Mouse (Mus musculus): Measurements from ENCODE around the gene Bcl2l1.

Bcl2l1 gene

GRCm38 (mm10) chr2:152772231-152772630 is 59.3 kb downstream of the Bcl2l1 start:
- DNase-seq (ENCODE audit: low spot score): no peak

DNA sequence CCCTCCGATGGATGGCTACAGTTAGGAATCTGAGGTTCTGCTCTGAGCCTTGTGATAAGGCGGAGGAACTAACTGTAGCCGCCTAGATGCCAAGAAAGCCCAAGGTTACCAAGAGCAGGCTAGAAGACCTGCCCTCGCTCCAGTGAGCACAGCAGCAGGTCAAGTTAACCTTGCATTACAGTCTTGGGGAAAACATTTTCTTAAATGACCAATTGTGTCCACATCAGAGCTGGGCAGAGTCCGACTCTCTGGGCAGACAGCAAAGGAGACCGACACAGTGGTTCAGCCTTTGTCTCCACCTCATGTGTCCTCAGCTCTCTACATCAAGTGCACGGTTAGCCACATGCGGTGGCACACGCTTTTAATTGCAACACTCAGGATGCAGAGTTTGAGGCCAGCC is 60.0 kb downstream of the Bcl2l1 start:
- DNase-seq (ENCODE audit: low spot score): no peak

- no peak for DNase-seq (ENCODE audit: low spot score)
Observed at GRCm38 (mm10) chr2:152769677-152770076, 61.9 kb downstream of the Bcl2l1 start.

GRCm38 (mm10) chr2:152767618-152768271 is 63.8 kb downstream of the Bcl2l1 start:
- DNase-seq (ENCODE audit: low spot score): peak; percentile 81

DNA sequence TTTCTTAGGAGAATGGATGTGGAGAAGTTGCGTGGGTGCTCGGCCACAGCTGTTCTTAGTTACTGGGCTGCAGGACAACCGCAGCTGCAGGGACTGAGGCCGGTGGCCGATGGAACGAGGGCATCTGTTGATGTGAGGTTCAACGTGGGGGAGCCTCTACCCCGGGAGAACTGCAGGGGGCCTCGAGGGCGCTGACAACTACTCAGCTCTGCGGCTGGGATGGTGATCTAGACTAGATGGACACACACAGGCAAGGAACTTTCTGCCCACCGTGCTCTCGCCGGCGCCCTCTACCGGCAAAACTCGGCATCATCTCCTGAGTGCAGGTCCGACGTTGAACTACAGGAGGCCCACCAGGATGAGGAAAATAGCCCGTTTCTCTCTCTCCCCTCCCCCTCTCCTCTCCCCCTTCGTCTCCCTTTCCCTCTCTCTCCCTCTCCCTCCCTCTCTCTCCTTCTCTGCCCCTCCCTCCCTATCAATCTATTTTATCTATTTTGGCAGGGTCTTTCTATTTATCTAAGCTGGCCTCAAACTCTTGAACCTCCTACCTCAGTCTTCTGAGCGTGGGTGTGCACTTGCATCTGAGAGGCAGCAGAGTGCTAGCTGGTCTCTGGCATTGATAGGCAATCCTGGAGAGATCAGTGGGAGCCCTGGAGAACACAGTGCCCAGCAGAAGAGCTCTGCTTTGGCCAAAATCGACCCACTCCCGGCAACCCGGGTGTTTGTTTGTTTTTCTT is 65.0 kb downstream of the Bcl2l1 start:
- peak; percentile 92 for DNase-seq (ENCODE audit: low spot score)

DNA sequence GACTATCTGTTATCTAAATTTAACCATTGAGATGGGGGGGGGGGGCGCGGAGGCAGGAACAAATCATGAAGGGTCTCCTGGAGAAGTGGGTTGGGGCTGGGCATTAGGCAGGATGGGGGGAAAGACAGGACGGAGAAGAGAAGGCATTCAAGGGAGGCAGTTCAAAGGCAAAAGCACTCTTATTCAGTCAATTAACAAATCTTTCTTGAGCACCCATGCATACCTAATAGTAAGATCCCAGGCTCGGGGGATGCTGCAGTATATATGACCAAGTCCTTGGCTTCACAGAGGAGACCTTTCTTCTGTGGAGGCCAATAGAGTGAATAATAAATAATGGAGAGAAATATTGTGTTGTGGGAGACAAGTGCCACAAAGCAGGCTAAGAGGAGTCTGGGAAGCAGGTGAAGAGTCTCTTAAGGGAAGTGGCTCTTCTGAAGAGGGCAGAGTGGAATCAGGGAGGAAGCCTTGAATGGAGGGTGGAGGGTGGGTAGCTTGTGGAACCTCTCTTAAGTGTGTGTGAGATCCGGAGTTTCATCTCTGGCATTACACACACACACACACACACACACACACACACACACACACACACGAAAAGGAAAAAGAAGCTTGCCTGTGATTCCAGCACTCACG is 66.4 kb downstream of the Bcl2l1 start:
- DNase-seq (ENCODE audit: low spot score): no peak

DNA sequence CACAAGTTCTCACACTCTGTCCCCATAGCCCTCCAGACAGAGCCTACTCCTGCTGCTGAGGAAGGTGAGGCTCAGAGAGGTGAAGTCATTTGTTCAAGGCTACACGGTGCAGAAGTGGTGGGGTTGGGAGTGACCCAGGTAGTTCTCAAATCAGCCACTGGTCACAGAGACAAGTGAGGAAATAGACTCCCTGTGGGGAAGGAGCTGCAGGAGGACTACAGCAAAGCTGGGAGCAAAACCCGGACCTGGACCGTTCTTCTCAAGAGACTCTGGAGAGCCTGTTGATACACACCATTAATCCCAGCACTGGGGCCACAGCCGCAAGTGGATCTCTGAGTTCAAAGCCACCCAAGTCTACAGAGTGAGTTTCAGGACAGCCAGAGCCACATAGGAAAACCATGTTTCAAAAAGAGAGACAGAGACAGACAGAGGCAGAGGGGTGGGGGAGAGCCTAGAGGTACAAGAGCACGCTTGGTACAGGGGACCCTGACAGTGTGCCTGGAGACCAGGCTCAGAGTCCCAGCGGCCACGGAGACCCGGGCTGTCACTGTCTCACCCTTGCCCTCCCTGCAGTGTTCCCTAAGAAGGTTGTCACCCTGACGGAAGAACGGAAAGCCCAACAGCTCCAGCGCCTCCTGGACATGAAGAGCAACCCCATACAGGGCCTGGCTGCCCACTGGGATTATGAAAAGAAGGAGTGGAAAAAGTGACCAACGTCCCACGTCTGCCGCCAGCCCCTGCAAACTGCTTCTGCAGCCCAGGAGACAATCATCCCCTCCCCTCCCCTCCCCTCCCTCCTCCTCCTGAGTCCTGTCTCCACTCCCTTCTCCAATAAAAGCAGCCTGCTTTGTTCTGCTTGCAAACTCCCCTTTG is 67.1 kb downstream of the Bcl2l1 start:
- DNase-seq (ENCODE audit: low spot score): peak; percentile 44

DNA sequence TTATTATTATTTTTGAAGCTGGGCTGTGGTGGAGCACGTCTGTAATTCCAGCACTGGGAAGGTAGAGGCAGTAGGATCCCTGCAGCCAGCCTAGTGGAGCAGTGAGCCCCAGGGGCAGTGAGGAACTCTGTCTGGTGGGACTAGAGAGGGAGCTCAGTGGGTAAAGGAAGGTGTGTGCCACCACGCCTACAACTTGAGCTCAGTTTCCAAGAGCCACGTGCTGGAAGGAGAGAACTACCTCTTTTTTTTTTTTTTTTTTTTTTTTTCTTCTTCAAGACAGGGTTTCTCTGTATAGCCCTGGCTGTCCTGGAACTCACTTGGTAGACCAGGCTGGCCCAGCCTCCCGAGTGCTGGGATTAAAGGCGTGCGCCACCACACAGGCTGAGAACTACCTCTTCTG is 68.2 kb downstream of the Bcl2l1 start:
- DNase-seq (ENCODE audit: low spot score): no peak

GRCm38 (mm10) chr2:152758351-152758750 is 73.2 kb downstream of the Bcl2l1 start:
- no peak for DNase-seq (ENCODE audit: low spot score)

- no peak for DNase-seq (ENCODE audit: low spot score)
Observed at GRCm38 (mm10) chr2:152757478-152757877, 74.0 kb downstream of the Bcl2l1 start.

DNA sequence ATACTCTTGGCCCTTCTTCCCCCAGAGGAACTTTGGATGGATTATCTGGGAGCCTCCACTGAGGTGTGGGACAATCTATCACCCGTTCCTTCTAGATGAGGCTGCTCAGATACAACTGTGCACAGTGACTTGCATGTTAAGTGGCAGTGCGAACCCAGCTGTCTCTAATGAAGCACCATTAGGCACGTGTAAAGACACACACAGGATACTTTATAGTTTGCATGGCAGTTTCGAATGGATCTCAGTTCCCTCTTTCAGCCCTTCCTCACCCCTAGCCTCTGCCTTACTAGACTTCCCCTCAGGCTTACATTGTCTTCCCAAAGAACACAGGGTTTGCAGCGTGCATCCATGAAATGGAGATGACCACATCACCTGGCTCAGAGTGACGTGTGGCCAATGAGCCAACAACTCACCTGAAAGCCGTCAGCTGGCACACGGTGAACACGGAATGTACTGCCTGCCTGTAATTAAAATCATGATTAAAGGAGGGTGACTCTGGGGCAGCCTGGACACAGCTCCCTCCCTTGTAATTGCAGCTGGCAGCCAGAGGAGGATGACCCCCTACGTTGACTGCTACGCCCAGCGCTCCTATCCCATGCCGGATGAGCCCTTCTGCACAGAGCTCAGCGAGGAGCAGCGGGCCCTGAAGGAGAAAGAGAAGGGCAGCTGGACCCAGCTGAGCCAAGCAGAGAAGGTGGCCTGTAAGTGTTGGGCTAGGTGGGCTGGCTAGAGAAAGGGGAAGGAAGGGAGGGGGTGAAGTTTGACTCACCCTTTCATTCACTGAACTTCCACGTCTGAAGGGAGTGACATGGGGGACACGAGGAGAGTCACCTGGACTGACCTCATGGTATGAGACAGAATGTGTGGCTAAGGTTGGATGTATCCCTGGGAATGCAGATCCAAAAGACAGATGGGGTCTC is 74.8 kb downstream of the Bcl2l1 start:
- DNase-seq (ENCODE audit: low spot score): no peak

GRCm38 (mm10) chr2:152753944-152754711 is 77.4 kb downstream of the Bcl2l1 start, which contains the start of gene Cox4i2:
Cox4i2 (plus strand) TSS chr2:152754173.
- no peak for DNase-seq (ENCODE audit: low spot score)

- peak; percentile 87 for DNase-seq (ENCODE audit: low spot score)
Observed at GRCm38 (mm10) chr2:152742435-152742834, 89.1 kb downstream of the Bcl2l1 start.

GRCm38 (mm10) chr2:152741153-152742041 is 90.1 kb downstream of the Bcl2l1 start:
- no peak for DNase-seq (ENCODE audit: low spot score)

DNA sequence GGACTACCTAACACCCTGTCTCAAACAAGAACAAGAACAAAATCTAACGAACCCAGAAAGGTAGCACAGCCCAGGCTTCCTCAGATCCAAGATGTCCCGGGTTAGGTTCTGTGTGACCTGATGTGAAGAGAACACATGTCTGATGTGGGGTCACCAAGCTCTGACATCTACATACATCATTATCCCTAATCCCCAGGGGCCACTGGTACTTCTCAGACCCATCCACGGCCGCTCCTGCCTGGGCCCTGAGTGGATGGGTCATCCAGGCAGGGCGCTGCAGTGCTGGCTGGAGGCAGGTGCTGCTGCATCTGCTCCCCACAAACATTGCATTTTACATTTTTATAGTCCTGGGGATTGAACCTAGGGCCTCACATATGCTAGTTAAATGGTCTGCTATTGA is 91.0 kb downstream of the Bcl2l1 start:
- no peak for DNase-seq (ENCODE audit: low spot score)

GRCm38 (mm10) chr2:152739842-152740260 is 91.7 kb downstream of the Bcl2l1 start:
- DNase-seq (ENCODE audit: low spot score): no peak

- peak; percentile 85 for DNase-seq (ENCODE audit: low spot score)
Observed at GRCm38 (mm10) chr2:152739031-152739841, 92.3 kb downstream of the Bcl2l1 start.

GRCm38 (mm10) chr2:152738341-152738740 is 93.2 kb downstream of the Bcl2l1 start:
- no peak for DNase-seq (ENCODE audit: low spot score)
